Mouse (Mus musculus) macrophage (primary cell): ENCODE measurements around the gene Gbp3. TPM values are rescaled to one million over a fixed set of nuclear protein-coding genes. Genes with fewer than 3 reads are reported as not detected.
"Not testable (repeated sequence)": the region's sequence is repeated elsewhere in the genome, so short reads cannot be mapped to it uniquely, and the experiment has no call there.

Experiments
- H3K27ac ChIP-seq: fragments of 350-480 bp; formaldehyde crosslinking; 2 replicates; pipeline ENCODE4 v1.9.0; 2021
- H3K36me3 ChIP-seq: fragments of 350-480 bp; formaldehyde crosslinking; 2 replicates; pipeline ENCODE4 v1.9.0; 2021; ENCODE audit errors: inconsistent target
- H3K4me3 ChIP-seq: fragments of 350-480 bp; formaldehyde crosslinking; 2 replicates; pipeline ENCODE4 v1.9.0; 2021; ENCODE audit errors: inconsistent target
- H3K79me2 ChIP-seq: fragments of 350-480 bp; formaldehyde crosslinking; 2 replicates; pipeline ENCODE4 v1.9.0; 2021; ENCODE audit errors: inconsistent target
- WGBS: methylation state at CpG from one replicate; pipeline ENCODE4 v1.1.7; 2026; ENCODE audit warnings: inconsistent platforms; ENCODE audit not compliant: missing documents; 5-methylcytosine and 5-hydroxymethylcytosine counted together
- polyA plus RNA-seq: library from polyadenylated mRNA; stranded (reverse); fragments of 250-400 nt; gene quantifications from 3 replicates; pipeline ENCODE4 v1.2.4, GENCODE M21; 2018; ENCODE audit warnings: inconsistent platforms

Gene Gbp3
- polyA plus RNA-seq, 1 experiment from 2014 or later, result 33.4 TPM

DNA sequence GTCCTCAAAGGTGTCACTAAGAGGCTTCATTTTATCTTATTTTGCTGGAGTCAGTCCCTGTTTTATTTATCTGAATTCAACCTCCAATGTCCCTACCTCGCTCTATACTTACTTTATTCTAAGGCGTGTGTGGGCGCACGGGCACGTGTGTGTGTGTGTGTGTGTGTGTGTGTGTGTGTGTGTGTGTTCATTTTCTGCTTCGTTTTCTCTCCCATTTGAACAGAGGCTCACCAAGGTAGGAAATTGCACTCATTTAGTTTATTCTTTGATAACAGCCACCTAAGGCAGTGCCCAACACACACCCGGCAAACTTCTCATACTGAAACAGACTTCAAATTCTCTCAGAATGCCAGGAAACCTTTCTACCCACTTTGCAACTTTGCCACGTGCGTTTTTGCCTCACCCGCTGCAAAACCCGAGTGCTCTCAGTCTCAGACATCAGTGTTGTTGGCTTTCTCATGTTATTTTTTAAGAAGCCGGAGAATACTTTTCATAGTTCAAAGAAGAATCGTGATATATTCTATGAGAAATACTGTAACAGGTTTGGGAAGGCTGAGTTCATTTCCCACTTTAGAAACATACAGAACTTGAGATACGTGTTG lies 1.3 kb downstream of the Gbp3 start:
- peak overlapping the region; percentile 79 for H3K27ac ChIP-seq
- H3K4me3 ChIP-seq, result peak overlapping the region; percentile 36; the same call in 1 of the 2 replicates
- peaks cover 27% of the 10 kb centered on the region for H3K36me3 ChIP-seq
- peaks cover 12% of the 10 kb centered on the region; the same call in 1 of the 2 replicates for H3K79me2 ChIP-seq
- WGBS, result 20% methylated on average over 9 of the region's 14 CpGs

DNA sequence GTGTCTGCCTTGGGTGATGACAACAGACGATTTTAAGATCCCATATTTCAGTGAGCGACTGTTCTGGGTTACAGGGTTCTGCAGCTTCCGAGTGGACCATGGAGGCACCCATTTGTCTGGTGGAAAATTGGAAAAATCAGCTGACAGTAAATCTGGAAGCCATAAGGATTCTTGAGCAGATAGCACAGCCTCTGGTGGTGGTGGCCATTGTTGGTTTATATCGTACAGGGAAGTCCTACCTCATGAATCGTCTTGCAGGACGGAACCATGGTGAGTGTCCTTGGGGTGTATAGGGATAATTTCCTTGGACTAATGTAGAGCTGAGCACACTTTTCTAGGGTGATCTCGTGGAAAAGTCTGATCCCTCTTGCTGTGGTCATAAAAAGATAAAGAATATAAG lies 1.8 kb downstream of the Gbp3 start:
- WGBS, result 36% methylated on average over 7 of the region's 7 CpGs
- Histone ChIP-seq H3K27ac (no peak overlapping the region), H3K36me3 (peaks cover 31% of the 10 kb centered on the region), H3K4me3 (0 out of 2 replicates have a peak overlapping the region, but pooled peaks have one; percentile 36), H3K79me2 (peaks cover 12% of the 10 kb centered on the region; the same call in 1 of the 2 replicates)

DNA sequence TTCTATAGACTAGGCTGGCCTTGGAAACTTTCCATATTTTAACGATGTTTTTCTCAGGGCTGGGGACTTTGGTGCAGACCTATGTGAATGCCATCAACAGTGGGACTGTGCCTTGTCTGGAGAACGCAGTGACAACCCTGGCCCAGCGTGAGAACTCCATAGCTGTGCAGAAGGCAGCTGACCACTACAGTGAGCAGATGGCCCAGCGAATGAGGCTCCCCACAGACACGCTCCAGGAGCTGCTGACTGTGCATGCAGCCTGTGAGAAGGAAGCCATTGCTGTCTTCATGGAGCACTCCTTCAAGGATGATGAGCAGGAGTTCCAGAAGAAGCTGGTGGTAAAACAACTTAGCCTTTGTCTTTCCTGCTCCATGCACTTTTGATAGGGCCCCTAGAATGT lies 7.7 kb downstream of the Gbp3 start:
- 97% methylated on average over 5 of the region's 5 CpGs for WGBS
- H3K27ac ChIP-seq, H3K79me2 ChIP-seq, H3K4me3 ChIP-seq: not testable (repeated sequence)
- peaks cover 88% of the 10 kb centered on the region for H3K36me3 ChIP-seq

DNA sequence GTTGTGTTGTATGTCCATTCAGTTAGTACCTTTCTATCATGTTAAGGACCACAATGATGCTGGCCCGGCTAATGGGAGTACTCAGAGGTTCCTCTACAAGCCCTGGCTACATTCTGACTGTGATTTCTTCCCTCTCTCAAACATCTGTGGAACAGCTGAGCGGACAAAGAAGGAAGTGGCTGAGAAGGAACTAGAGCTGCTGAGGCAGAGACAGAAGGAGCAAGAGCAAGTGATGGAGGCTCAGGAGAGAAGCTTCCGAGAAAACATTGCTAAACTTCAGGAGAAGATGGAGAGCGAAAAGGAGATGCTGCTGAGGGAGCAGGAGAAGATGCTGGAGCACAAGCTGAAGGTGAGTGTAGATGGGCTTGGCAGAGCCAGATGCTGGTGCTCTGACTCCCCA lies 10.9 kb downstream of the Gbp3 start:
- H3K27ac ChIP-seq, result no peak overlapping the region
- no peak overlapping the region for H3K4me3 ChIP-seq
- no peaks in the 10 kb centered on the region for H3K79me2 ChIP-seq
- H3K36me3 ChIP-seq, result peaks cover 66% of the 10 kb centered on the region
- WGBS, result 72% methylated on average over 4 of the region's 4 CpGs

DNA sequence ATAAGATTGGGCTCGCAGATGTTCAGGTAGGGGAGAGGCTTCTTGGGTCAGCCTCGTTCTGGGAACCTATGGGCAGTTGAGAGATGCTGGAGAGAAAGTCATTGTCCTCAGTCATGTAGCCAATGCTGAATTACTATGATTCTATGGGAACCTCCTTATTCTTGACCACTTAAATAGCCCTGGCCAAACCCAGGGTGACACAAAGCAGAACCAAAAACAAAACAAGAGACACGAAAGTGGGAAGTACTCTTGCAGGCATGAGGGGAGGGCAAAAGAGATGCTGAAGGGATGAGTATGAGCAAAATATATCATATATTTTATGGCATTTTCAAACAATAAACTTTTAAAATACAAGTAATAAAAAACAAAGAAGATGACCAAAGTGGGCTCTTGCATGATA lies 17.3 kb downstream of the Gbp3 start:
- WGBS, result 68% methylated on average over 3 of the region's 3 CpGs
- H3K27ac ChIP-seq, result no peak overlapping the region
- peaks cover 9% of the 10 kb centered on the region; the same call in 1 of the 2 replicates for H3K36me3 ChIP-seq
- no peaks in the 10 kb centered on the region for H3K79me2 ChIP-seq
- no peak overlapping the region for H3K4me3 ChIP-seq

DNA sequence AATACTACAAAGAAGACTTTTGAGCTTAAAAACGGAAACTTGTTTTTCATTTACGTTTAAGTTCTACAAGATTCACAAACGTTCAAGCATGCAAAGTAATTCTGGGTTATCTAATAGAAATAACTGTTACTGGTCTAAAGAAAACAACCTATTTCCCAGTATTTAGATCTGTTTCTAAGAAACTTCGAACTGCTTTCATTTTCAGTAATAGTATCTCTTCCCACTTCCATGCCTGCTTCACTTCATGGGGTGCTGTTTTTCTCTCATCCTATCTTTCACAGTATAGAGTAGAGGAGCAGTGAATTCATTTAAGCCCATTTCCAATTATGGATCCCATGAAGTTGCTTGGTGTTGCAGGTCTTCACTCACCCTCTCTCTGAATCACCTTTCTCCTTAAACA lies 18.5 kb downstream of the Gbp3 start:
- Histone ChIP-seq H3K27ac (no peak overlapping the region), H3K79me2 (no peaks in the 10 kb centered on the region), H3K36me3 (no peaks in the 10 kb centered on the region), H3K4me3 (no peak overlapping the region)
- WGBS, result 74% methylated on average over 4 of the region's 4 CpGs

DNA sequence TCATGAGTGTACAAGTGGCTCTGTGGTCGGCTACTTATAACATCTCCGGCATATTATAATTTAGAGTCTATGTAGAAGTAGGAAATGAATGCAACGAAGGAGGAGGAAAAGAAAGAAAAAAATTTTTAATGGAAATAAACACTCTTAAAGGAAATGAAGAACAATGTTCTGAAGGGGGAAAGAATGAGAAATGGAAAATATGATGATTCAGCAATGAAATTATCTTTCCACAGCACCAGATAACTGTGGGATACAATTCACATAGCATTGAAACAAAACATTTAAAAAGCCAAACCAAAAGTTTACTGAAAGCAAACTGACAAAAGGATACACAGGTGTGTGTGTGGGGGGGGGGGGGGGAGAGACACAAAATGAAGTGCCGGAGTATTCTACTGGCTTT lies 23.2 kb downstream of the Gbp3 start:
- H3K36me3 ChIP-seq, result no peaks in the 10 kb centered on the region
- 89% methylated on average over 4 of the region's 4 CpGs for WGBS
- no peak overlapping the region for H3K4me3 ChIP-seq
- no peaks in the 10 kb centered on the region for H3K79me2 ChIP-seq
- H3K27ac ChIP-seq, result no peak overlapping the region

DNA sequence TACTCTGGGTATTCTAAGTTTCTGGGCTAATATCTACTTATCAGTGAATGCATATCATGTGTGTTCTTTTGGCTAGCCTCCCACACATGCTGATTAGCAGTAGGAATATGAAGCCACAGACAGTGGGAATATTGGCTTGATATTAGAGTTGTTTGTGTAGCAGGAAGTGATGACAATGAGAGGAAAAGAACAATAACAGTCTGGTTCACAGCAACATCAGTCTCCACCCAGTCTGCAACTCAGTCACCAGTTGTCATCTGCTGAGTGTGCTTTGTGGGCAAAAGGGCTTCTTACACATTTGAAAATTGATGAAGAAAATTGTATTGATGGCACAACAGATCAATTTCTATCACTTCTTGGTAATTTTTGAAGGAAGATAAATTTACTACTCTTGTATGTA lies 27.6 kb downstream of the Gbp3 start:
- H3K79me2 ChIP-seq, result no peaks in the 10 kb centered on the region
- no peak overlapping the region for H3K27ac ChIP-seq
- H3K36me3 ChIP-seq, result no peaks in the 10 kb centered on the region
- no peak overlapping the region for H3K4me3 ChIP-seq

DNA sequence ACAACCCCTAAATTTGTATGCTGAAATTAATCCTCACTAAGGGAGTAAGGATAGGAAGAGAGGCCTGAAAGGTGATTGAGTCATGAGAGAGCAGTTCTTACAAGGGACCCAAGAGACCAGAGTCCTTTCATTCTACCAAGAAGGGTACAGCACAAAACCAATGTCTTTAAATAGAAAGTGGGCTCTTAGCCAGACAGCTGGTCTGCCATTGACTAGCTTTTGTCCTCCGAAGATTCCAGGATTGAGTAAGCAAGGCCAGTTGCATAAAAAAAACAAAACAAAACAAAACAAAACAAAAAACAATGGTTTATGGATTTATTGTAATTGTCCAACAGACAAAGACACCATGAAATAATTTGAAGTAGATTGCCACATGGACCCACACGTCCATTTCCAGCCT lies 29.1 kb downstream of the Gbp3 start:
- Histone ChIP-seq H3K27ac (no peak overlapping the region), H3K79me2 (no peaks in the 10 kb centered on the region), H3K36me3 (no peaks in the 10 kb centered on the region), H3K4me3 (no peak overlapping the region)
- WGBS, result 84% methylated on average over 2 of the region's 2 CpGs

DNA sequence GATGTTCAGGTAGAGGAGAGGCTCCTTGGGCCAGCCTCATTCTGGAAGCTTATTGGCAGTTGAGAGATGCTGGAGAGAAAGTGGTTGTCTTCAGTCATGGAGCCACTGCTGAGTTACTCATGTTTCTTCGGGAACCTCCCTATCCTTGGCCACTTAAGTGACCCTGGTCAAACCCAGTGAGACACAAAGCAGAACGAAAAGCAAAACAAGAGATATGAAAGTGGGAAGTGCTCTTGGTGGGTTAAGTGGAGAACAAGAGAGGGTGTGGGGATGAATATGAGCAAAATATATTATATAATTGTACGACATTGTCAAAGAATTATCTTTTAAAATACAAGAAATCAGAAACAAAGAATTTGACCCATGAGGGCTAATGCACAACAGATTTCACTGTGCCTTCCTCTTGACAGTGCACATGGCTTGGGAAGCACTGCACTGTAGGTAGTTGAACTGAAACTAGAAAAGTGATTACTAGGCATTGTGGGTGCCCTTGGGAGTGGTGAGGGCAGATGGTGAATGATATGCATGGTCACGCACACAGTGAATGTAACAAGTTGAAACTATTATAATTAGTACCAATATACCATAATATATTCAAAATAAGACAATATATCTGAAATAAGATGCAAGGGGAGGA lies 30.7 kb downstream of the Gbp3 start:
- Histone ChIP-seq H3K4me3 (no peak overlapping the region), H3K79me2 (no peaks in the 10 kb centered on the region), H3K27ac (peak overlapping the region; percentile 25; the same call in 1 of the 2 replicates), H3K36me3 (no peaks in the 10 kb centered on the region)
- WGBS, result 17% methylated on average over 4 of the region's 4 CpGs

DNA sequence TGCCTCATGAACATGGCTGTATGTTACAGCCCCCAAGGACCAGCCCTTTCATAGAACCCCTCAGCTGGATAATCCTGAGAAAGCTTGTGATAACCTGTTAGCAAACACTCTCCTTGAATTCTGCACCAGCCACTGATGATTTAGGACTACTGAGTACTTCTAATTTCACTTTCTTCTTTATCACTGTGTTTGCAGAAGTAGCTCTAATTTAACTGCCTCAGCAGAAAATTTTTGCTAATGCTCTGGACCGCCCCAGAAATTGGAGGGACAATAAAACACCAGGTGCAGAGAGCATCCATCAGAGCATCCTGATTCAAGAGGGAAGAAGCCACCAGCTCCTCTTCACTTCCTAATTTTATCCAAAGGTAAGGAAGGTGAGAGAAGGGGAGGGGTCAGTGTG lies 34.7 kb downstream of the Gbp3 start, which contains the start of gene Gbp2b:
Gene Gbp2b (plus strand): TSS at position 301 of the 400 bp plus-strand sequence.
- WGBS, result 88% methylated on average over 1 of the region's 1 CpGs
- H3K36me3 ChIP-seq, result no peaks in the 10 kb centered on the region
- no peak within 1 kb of the TSS for H3K4me3 ChIP-seq
- no peak within 1 kb of the TSS for H3K27ac ChIP-seq
- no peaks in the 10 kb centered on the region for H3K79me2 ChIP-seq

DNA sequence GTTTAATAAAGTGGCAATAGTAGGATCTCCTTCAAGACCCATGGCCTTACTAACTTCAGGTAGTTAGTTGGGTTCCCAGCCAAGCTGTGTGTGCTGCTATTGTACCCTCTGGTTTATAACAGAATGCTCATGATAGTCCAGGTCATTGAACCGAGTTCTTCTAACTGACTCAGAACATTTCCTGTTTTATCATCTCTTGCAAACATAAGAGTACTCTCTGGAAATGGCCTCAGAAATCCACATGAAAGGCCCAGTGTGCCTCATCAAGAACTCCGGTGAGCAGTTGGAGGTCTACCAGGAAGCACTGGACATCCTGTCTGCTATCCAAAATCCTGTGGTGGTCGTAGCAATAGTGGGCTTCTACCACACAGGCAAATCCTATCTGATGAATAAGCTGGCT lies 38.1 kb downstream of the Gbp3 start:
- Histone ChIP-seq H3K79me2 (no peaks in the 10 kb centered on the region), H3K36me3 (no peaks in the 10 kb centered on the region), H3K4me3 (no peak overlapping the region), H3K27ac (no peak overlapping the region)
- WGBS, result 94% methylated on average over 3 of the region's 3 CpGs

DNA sequence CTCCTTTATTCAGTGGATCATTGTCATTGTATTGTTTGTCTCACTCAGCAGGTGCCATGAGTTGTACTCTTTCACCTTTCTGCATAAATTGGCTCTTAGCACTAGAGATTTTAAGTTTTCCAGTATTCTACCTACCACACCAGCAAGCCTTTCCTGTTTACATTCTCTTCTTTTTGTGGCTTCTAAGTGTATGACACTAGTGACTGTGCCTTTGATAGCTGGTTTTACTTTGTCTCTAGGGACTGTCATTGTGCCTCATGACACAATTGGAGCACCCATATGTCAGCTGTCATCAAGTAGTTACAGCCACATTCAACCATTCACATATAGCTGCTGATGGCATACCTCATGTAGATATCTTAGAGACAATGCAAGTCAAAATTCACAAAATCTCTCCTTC lies 41.8 kb downstream of the Gbp3 start:
- H3K79me2 ChIP-seq, result no peaks in the 10 kb centered on the region
- H3K36me3 ChIP-seq, result no peaks in the 10 kb centered on the region
- H3K27ac ChIP-seq, result no peak overlapping the region
- no peak overlapping the region for H3K4me3 ChIP-seq

DNA sequence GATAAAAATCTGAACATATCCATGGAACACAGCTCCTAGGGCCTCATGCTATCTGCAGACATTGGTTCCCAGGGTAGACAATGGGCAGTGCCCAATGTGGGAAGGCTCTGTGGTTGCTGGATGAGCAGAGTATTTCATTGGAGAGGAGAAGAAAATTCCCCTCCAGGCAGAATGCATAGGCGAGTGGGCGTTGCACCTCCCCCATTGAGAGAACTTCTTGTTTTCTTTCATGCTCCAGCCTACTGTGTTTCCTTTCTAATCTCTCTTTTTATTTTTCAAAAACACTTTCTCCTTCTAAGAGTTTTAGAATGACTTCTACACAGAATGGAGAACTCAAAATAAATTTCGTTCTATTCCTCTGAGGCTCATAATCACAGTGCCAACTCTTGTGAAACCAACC lies 58.8 kb downstream of the Gbp3 start:
- H3K4me3 ChIP-seq, result no peak overlapping the region
- H3K79me2 ChIP-seq, result peaks cover 9% of the 10 kb centered on the region; the same call in 1 of the 2 replicates
- no peak overlapping the region for H3K27ac ChIP-seq
- H3K36me3 ChIP-seq, result peaks cover 4% of the 10 kb centered on the region
- 30% methylated on average over 3 of the region's 3 CpGs for WGBS

DNA sequence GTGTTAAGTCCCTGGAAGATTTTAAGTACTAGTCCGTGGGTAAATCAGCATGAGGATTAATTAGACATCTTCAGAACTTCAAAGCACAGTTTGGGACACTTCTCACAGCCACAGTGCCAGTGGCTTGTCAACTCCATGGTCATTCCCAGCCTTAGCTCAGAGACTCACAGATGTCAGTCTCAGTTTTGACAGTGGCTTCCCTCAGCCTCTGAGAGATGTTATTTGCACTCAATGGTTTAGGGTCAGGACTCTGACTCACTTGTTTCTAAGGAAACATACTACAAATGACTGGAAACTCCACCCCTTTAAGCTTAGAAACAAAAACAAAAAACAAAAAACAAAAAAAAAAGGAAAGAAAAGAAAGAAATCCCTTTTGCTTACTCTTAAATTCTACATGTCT lies 59.8 kb downstream of the Gbp3 start:
- H3K27ac ChIP-seq, result peak overlapping the region; percentile 56
- peaks cover 9% of the 10 kb centered on the region; the same call in 1 of the 2 replicates for H3K79me2 ChIP-seq
- 67% methylated on average over 1 of the region's 1 CpGs for WGBS
- peak overlapping the region; percentile 41; the same call in 1 of the 2 replicates for H3K4me3 ChIP-seq
- peaks cover 14% of the 10 kb centered on the region for H3K36me3 ChIP-seq
